Mouse (Mus musculus): ENCODE measurements around the gene Msmp. TPM values are rescaled to one million over a fixed set of nuclear protein-coding genes. Genes with fewer than 3 reads are reported as not detected.
A peak's percentile ranks its signal among the peaks of the same experiment; 100 is the strongest.

Gene Msmp
- polyA plus RNA-seq, 1 experiment, result not detected

DNA sequence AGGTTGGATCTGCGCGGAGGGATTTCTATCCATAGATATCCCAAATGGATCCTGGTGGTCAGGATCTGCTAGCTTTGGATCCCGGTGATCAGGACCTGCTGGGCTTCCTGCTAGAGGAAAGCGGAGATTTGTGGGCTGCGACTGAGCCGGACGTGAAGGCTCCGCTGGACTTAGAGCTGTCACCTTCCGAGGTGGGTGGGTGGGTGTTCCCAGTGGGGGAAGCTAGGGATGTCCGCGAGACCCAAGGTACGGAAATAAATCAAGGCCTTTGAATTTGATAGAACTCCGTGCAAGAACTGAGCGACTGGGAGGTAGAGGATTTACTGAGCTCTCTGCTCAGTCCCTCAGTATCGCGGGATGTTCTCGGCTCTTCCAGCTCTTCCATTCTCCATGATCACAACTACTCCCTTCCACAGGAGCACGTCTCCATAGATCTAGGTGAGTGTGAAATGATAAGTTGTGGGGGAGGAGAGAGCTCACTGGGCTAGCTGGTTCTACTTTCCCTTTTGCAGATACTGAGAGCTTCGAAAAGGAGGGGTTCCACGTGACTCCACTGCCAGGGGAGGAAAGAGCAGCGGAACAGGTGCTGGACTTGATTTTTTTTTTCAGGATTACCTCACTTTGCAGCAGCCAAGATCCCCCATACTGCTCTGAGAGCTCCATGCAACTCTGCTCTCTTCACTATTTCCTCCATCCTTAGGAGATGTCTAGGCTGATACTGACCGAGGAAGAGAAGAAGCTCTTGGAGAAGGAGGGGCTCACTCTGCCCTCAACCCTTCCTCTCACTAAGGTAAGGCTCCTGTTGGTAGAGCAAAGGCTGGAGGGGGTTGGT lies 21.3 kb downstream of the Msmp start:
- H3K4me2 ChIP-seq (ENCODE audit: low read depth), result peak overlapping the region; percentile 80
- peak; percentile 30 for TF ChIP-seq USF1 (IDR thresholded peaks at IDR 0.05; ENCODE audit: low read depth)
- no peak for TF ChIP-seq SRF (IDR thresholded peaks at IDR 0.05; ENCODE audit: control insufficient read depth, insufficient read length, low read depth)
- peaks cover 39% of the 10 kb centered on the region for H3K79me2 ChIP-seq (ENCODE audit: control insufficient read depth, insufficient read depth)
- peak overlapping the region; percentile 88 for H3ac ChIP-seq (ENCODE audit: control insufficient read depth, insufficient read length)
- H3K36me3 ChIP-seq (ENCODE audit: control insufficient read depth, insufficient read depth), result peaks cover 22% of the 10 kb centered on the region
- H3K4me3 ChIP-seq, result peak overlapping the region; percentile 82
- no peaks in the 10 kb centered on the region for H3K27me3 ChIP-seq (ENCODE audit: control insufficient read depth, insufficient read depth, insufficient read length)

DNA sequence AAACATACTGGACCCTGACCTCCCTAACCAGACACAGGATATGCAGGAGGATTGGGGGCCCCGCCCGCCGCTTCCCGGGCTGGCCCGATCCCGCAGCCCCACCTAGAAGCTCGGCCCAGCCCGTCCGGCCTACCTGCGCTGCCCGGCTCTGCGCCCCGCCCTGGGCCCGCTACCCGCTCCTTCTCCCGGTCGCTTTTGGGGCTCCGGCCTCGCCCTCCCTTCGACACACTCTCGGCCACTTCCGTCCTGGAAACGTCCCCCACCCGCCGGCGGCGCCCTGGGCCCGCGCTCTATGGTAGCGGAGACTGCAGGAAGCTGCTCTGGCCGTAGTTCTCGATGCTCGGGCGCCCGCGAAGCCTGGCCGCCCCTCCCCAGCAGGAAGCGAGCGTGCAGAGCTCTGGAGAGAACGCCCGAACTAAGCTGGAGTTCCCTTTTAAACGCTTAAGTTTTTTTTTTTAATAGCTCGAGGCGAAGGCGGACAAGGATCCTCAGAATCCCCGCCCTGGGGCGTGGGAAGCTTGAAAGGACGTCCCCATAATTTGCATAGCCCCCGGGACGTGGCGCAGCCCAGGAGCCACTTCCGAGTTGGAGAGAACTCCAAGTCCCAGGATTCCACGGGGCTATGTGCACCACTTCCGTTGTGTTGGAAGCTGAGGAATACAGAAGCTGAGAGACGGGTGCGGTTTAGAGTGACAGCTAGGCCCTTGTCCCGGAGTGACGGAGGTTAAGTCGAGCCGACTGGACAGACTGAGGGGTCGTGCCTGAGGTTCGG lies 22.1 kb downstream of the Msmp start, which contains the start of the genes Creb3 and Tln1:
Creb3 (plus strand) TSS at position 336 of the 772 bp plus-strand sequence.
Tln1 (minus strand) TSS at position 695 of the 772 bp plus-strand sequence.
- peaks cover 17% of the 10 kb centered on the region for H3K36me3 ChIP-seq (ENCODE audit: control insufficient read depth, insufficient read depth)
- peak within 1 kb of the TSS; percentile 88 for H3ac ChIP-seq (ENCODE audit: control insufficient read depth, insufficient read length)
- peak; percentile 50 for TF ChIP-seq POLR2A (IDR thresholded peaks at IDR 0.05; ENCODE audit: insufficient read length, low read depth)
- peak in 1 of 3 experiments; percentile 40 for TF ChIP-seq MYOG (IDR thresholded peaks at IDR 0.05; ENCODE audit: control insufficient read depth in 1 of 3, insufficient read depth in 1 of 3, insufficient read length in 2 of 3, low read depth in 2 of 3)
- TF ChIP-seq POLR2AphosphoS2 (IDR thresholded peaks at IDR 0.05; ENCODE audit: insufficient read length, low read depth), result peak; percentile 62
- TF ChIP-seq TCF3 (IDR thresholded peaks at IDR 0.05; ENCODE audit: insufficient read length, low read depth), result no peak
- peaks cover 47% of the 10 kb centered on the region for H3K79me2 ChIP-seq (ENCODE audit: control insufficient read depth, insufficient read depth)
- peak within 1 kb of the TSS; percentile 82 for H3K4me3 ChIP-seq
- H3K4me2 ChIP-seq (ENCODE audit: low read depth), result peak within 1 kb of the TSS; percentile 96
- no peaks in the 10 kb centered on the region for H3K27me3 ChIP-seq (ENCODE audit: control insufficient read depth, insufficient read depth, insufficient read length)

GRCm38 (mm10) chr4:43561436-43561996 lies 22.8 kb downstream of the Msmp start:
- H3K27me3 ChIP-seq (ENCODE audit: control insufficient read depth, insufficient read depth, insufficient read length), result no peaks in the 10 kb centered on the region
- H3ac ChIP-seq (ENCODE audit: control insufficient read depth, insufficient read length), result peak overlapping the region; percentile 88
- H3K36me3 ChIP-seq (ENCODE audit: control insufficient read depth, insufficient read depth), result peaks cover 17% of the 10 kb centered on the region
- peaks cover 54% of the 10 kb centered on the region for H3K79me2 ChIP-seq (ENCODE audit: control insufficient read depth, insufficient read depth)
- no peak for TF ChIP-seq MAX (IDR thresholded peaks at IDR 0.05; ENCODE audit: low read depth)
- TF ChIP-seq MYOD1 (IDR thresholded peaks at IDR 0.05; ENCODE audit: control insufficient read depth in 1 of 3, insufficient read length in 2 of 3, low read depth in 2 of 3), result no peak
- no peak for TF ChIP-seq POLR2AphosphoS2 (IDR thresholded peaks at IDR 0.05; ENCODE audit: insufficient read length, low read depth)
- TF ChIP-seq E2F4 (IDR thresholded peaks at IDR 0.05; ENCODE audit: insufficient read depth), result no peak
- TF ChIP-seq SRF (IDR thresholded peaks at IDR 0.05; ENCODE audit: control insufficient read depth, insufficient read length, low read depth), result no peak
- TF ChIP-seq USF1 (IDR thresholded peaks at IDR 0.05; ENCODE audit: low read depth), result no peak
- TF ChIP-seq TCF3 (IDR thresholded peaks at IDR 0.05; ENCODE audit: insufficient read length, low read depth), result no peak
- TF ChIP-seq TCF12 (IDR thresholded peaks at IDR 0.05; ENCODE audit: insufficient read depth, poor library complexity, severe bottlenecking), result no peak
- no peak for TF ChIP-seq CEBPB (IDR thresholded peaks at IDR 0.05; ENCODE audit: insufficient read depth, poor library complexity, severe bottlenecking)
- no peak for TF ChIP-seq POLR2A (IDR thresholded peaks at IDR 0.05; ENCODE audit: insufficient read length, low read depth)
- no peak for TF ChIP-seq REST (IDR thresholded peaks at IDR 0.05; ENCODE audit: insufficient read depth, insufficient read length)
- TF ChIP-seq MYOG (IDR thresholded peaks at IDR 0.05; ENCODE audit: control insufficient read depth in 1 of 3, insufficient read depth in 1 of 3, insufficient read length in 2 of 3, low read depth in 2 of 3), result no peak
- peak overlapping the region; percentile 82 for H3K4me3 ChIP-seq
- H3K4me2 ChIP-seq (ENCODE audit: low read depth), result peak overlapping the region; percentile 96

DNA sequence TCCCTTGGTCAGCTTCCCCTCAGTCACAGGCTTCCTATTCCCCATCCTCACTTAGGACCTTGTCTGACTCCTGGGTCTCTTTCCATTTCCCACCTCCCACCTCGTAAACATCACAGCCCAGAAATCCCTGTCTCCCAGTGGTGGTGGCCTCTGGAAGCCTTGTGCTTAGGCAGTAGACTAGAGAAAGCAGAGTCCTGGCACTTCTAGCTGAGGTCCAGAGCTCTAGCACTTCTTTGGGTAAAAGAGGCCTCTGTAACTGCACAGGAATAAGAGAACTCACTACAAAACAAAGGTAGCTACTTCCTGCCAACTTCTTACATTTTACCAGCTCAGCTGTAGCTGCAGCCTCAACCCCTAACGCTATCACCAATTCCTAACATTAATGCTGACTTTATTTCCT lies 23.3 kb downstream of the Msmp start:
- peak overlapping the region; percentile 96 for H3K4me2 ChIP-seq (ENCODE audit: low read depth)
- H3K79me2 ChIP-seq (ENCODE audit: control insufficient read depth, insufficient read depth), result peaks cover 58% of the 10 kb centered on the region
- peak overlapping the region; percentile 82 for H3K4me3 ChIP-seq
- H3ac ChIP-seq (ENCODE audit: control insufficient read depth, insufficient read length), result peak overlapping the region; percentile 88
- no peaks in the 10 kb centered on the region for H3K27me3 ChIP-seq (ENCODE audit: control insufficient read depth, insufficient read depth, insufficient read length)
- TF ChIP-seq MYOG (IDR thresholded peaks at IDR 0.05; ENCODE audit: control insufficient read depth in 1 of 3, insufficient read depth in 1 of 3, insufficient read length in 2 of 3, low read depth in 2 of 3) (no peak), SRF (IDR thresholded peaks at IDR 0.05; ENCODE audit: control insufficient read depth, insufficient read length, low read depth) (no peak), MYOD1 (IDR thresholded peaks at IDR 0.05; ENCODE audit: control insufficient read depth in 1 of 3, insufficient read length in 2 of 3, low read depth in 2 of 3) (no peak), USF1 (IDR thresholded peaks at IDR 0.05; ENCODE audit: low read depth) (no peak), CEBPB (IDR thresholded peaks at IDR 0.05; ENCODE audit: insufficient read depth, poor library complexity, severe bottlenecking) (no peak), E2F4 (IDR thresholded peaks at IDR 0.05; ENCODE audit: insufficient read depth) (no peak), POLR2AphosphoS2 (IDR thresholded peaks at IDR 0.05; ENCODE audit: insufficient read length, low read depth) (no peak), POLR2A (IDR thresholded peaks at IDR 0.05; ENCODE audit: insufficient read length, low read depth) (no peak), TCF3 (IDR thresholded peaks at IDR 0.05; ENCODE audit: insufficient read length, low read depth) (no peak), REST (IDR thresholded peaks at IDR 0.05; ENCODE audit: insufficient read depth, insufficient read length) (no peak), MAX (IDR thresholded peaks at IDR 0.05; ENCODE audit: low read depth) (no peak), TCF12 (IDR thresholded peaks at IDR 0.05; ENCODE audit: insufficient read depth, poor library complexity, severe bottlenecking) (no peak)
- peaks cover 21% of the 10 kb centered on the region for H3K36me3 ChIP-seq (ENCODE audit: control insufficient read depth, insufficient read depth)

Data from myocyte (in vitro differentiated cells).